Mouse (Mus musculus): ENCODE data around the gene Suox. TPM values are rescaled to one million over a fixed set of nuclear protein-coding genes. Genes with fewer than 3 reads are reported as not detected.
"Not testable (repeated sequence)": the region's sequence is repeated elsewhere in the genome, so short reads cannot be mapped to it uniquely, and the experiment has no call there.

Suox gene
- total RNA-seq, 1 experiment from 2014 or later, result 4.6 TPM

- ATAC-seq (replicated peaks; ENCODE audit: low read depth, poor library complexity, severe bottlenecking), result not testable (repeated sequence)
These were observed 43.6 kb downstream of the Suox start for GRCm38 (mm10) chr10:128630306-128630705.

GRCm38 (mm10) chr10:128629746-128630145 is 44.1 kb downstream of the Suox start:
- no peak for ATAC-seq (replicated peaks; ENCODE audit: low read depth, poor library complexity, severe bottlenecking)

GRCm38 (mm10) chr10:128627398-128628317 is 46.2 kb downstream of the Suox start:
- ATAC-seq (replicated peaks; ENCODE audit: low read depth, poor library complexity, severe bottlenecking), result no peak

- peak; percentile 97 for ATAC-seq (replicated peaks; ENCODE audit: low read depth, poor library complexity, severe bottlenecking)
These were observed 47.3 kb downstream of the Suox start, which contains the start of gene Rps26 for GRCm38 (mm10) chr10:128626311-128627310. TSS of gene Rps26 (minus strand) at chr10:128626747.

- ATAC-seq (replicated peaks; ENCODE audit: low read depth, poor library complexity, severe bottlenecking), result no peak
These were observed 48.5 kb downstream of the Suox start for GRCm38 (mm10) chr10:128625287-128625894.

GRCm38 (mm10) chr10:128623106-128623613 is 50.7 kb downstream of the Suox start:
- not testable (repeated sequence) for ATAC-seq (replicated peaks; ENCODE audit: low read depth, poor library complexity, severe bottlenecking)

GRCm38 (mm10) chr10:128622702-128623101 is 51.2 kb downstream of the Suox start:
- ATAC-seq (replicated peaks; ENCODE audit: low read depth, poor library complexity, severe bottlenecking), result no peak

- no peak for ATAC-seq (replicated peaks; ENCODE audit: low read depth, poor library complexity, severe bottlenecking)
These were observed 51.8 kb downstream of the Suox start for GRCm38 (mm10) chr10:128621986-128622520.

- no peak for ATAC-seq (replicated peaks; ENCODE audit: low read depth, poor library complexity, severe bottlenecking)
These were observed 53.6 kb downstream of the Suox start for GRCm38 (mm10) chr10:128620241-128620640.

Other genes with a start within 250 kb of the Suox start
- 71.9 and 92.2 TPM in 2 replicates for gene Smarcc2, start 214.8 kb downstream of the Suox start, total RNA-seq (2017)
- 1,004 and 1,124 TPM in 2 replicates for gene Myl6, start 179.9 kb downstream of the Suox start, total RNA-seq (2017)
- gene Myl6b, start 175.4 kb downstream of the Suox start, total RNA-seq (2017), result 0.55 TPM in 1 of 2 replicates, not detected in the other
- 70.9 and 76.6 TPM in 2 replicates for gene Esyt1, start 148.2 kb downstream of the Suox start, total RNA-seq (2017)
- gene Zc3h10, start 126.3 kb downstream of the Suox start, total RNA-seq (2017), result 8.6 and 10.6 TPM in 2 replicates
- gene Rpl41, start 124.8 kb downstream of the Suox start, total RNA-seq (2017), result 3,010 and 3,037 TPM in 2 replicates
- gene Pa2g4, start 108.1 kb downstream of the Suox start, total RNA-seq (2017), result 385 and 532 TPM in 2 replicates
- gene Erbb3, start 84.4 kb downstream of the Suox start, total RNA-seq (2017), result 1.0 and 1.8 TPM in 2 replicates
- 1,052 and 1,471 TPM in 2 replicates for gene Rps26, start 47.3 kb downstream of the Suox start, total RNA-seq (2017)
- gene Ikzf4, start 28.1 kb downstream of the Suox start, total RNA-seq (2017), result not detected in 2 replicates
- gene Rab5b, start 22.2 kb upstream of the Suox start, total RNA-seq (2017), result 24.5 and 29.0 TPM in 2 replicates
- not detected in 2 replicates for gene Pmel, start 30.1 kb upstream of the Suox start, total RNA-seq (2017)
- gene Cdk2, start 31.0 kb upstream of the Suox start, total RNA-seq (2017), result 50.2 and 69.2 TPM in 2 replicates
- 5.3 and 8.4 TPM in 2 replicates for gene Dgka, start 70.8 kb upstream of the Suox start, total RNA-seq (2017)
- gene Pym1, start 73.8 kb upstream of the Suox start, total RNA-seq (2017), result 37.9 and 50.1 TPM in 2 replicates
- 1.9 and 3.0 TPM in 2 replicates for gene Mmp19, start 116.8 kb upstream of the Suox start, total RNA-seq (2017)
- 29.7 and 34.6 TPM in 2 replicates for gene Dnajc14, start 130.0 kb upstream of the Suox start, total RNA-seq (2017)
- 3.2 and 3.7 TPM in 2 replicates for gene Tmem198b, start 130.3 kb upstream of the Suox start, total RNA-seq (2017)
- gene Sarnp, start 143.3 kb upstream of the Suox start, total RNA-seq (2017), result 212 and 320 TPM in 2 replicates
- 86.6 and 90.4 TPM in 2 replicates for gene Ormdl2, start 147.6 kb upstream of the Suox start, total RNA-seq (2017)
- gene Gdf11, start 217.6 kb upstream of the Suox start, total RNA-seq (2017), result 0.39 TPM in 1 of 2 replicates, not detected in the other
- gene Cd63, start 226.9 kb upstream of the Suox start, total RNA-seq (2017), result 38.5 and 39.6 TPM in 2 replicates
- 2.7 and 7.7 TPM in 2 replicates for gene Rdh5, start 248.8 kb upstream of the Suox start, total RNA-seq (2017)
- gene Bloc1s1, start 250.0 kb upstream of the Suox start, total RNA-seq (2017), result 95.3 and 109 TPM in 2 replicates

Data from common myeloid progenitor, adult 5-6 weeks (primary cell).